Mouse (Mus musculus) spleen, postnatal 36 days (tissue): ENCODE measurements around the gene Zbtb20.
A peak's percentile ranks its signal among the peaks of the same experiment; 100 is the strongest.

Experiments used
- DNase-seq, 2 experiments: peaks; one replicate each; pipeline ENCODE4 v3.0.0; 2022; ENCODE audit warnings: low spot score in 2 of 2, mixed read lengths in 1 of 2

The Zbtb20 gene

GRCm38 (mm10) chr16:43080403-43080802 lies 204.7 kb downstream of the Zbtb20 start:
- no peak for DNase-seq

GRCm38 (mm10) chr16:43080923-43081702 lies 205.4 kb downstream of the Zbtb20 start:
- no peak for DNase-seq

- no peak for DNase-seq
Measured at GRCm38 (mm10) chr16:43081995-43082394, 206.3 kb downstream of the Zbtb20 start.

- no peak for DNase-seq
Measured at GRCm38 (mm10) chr16:43082801-43083200, 207.1 kb downstream of the Zbtb20 start.

- DNase-seq = no peak
Measured at GRCm38 (mm10) chr16:43090188-43090587, 214.5 kb downstream of the Zbtb20 start.

- DNase-seq = no peak
Measured at GRCm38 (mm10) chr16:43094161-43094560, 218.5 kb downstream of the Zbtb20 start.

- no peak for DNase-seq
Measured at GRCm38 (mm10) chr16:43094756-43095155, 219.1 kb downstream of the Zbtb20 start.

GRCm38 (mm10) chr16:43096040-43096439 lies 220.4 kb downstream of the Zbtb20 start:
- no peak for DNase-seq

- DNase-seq = no peak
Measured at GRCm38 (mm10) chr16:43098153-43098552, 222.5 kb downstream of the Zbtb20 start.

- no peak for DNase-seq
Measured at GRCm38 (mm10) chr16:43098666-43099065, 223.0 kb downstream of the Zbtb20 start.

GRCm38 (mm10) chr16:43111288-43111687 lies 235.6 kb downstream of the Zbtb20 start:
- DNase-seq = no peak

GRCm38 (mm10) chr16:43113968-43114367 lies 238.3 kb downstream of the Zbtb20 start:
- DNase-seq = no peak

- no peak for DNase-seq
Measured at GRCm38 (mm10) chr16:43129966-43130365, 254.3 kb downstream of the Zbtb20 start.

GRCm38 (mm10) chr16:43130583-43130982 lies 254.9 kb downstream of the Zbtb20 start:
- no peak for DNase-seq

GRCm38 (mm10) chr16:43131077-43131476 lies 255.4 kb downstream of the Zbtb20 start:
- DNase-seq = no peak

- DNase-seq = peak in 1 of 2 experiments; percentile 11
Measured at GRCm38 (mm10) chr16:43168506-43168905, 292.8 kb downstream of the Zbtb20 start.

GRCm38 (mm10) chr16:43169273-43169905 lies 293.7 kb downstream of the Zbtb20 start:
- no peak for DNase-seq

GRCm38 (mm10) chr16:43172139-43172538 lies 296.5 kb downstream of the Zbtb20 start:
- DNase-seq = no peak

- DNase-seq = no peak
Measured at GRCm38 (mm10) chr16:43172912-43173311, 297.2 kb downstream of the Zbtb20 start.

- no peak for DNase-seq
Measured at GRCm38 (mm10) chr16:43174815-43175214, 299.1 kb downstream of the Zbtb20 start.

GRCm38 (mm10) chr16:43181038-43181437 lies 305.4 kb downstream of the Zbtb20 start:
- DNase-seq = no peak

- no peak for DNase-seq
Measured at GRCm38 (mm10) chr16:43190390-43190789, 314.7 kb downstream of the Zbtb20 start.
